Mouse (Mus musculus): Measurements from ENCODE around the gene Gm3625. TPM values are rescaled to one million over a fixed set of nuclear protein-coding genes. Genes with fewer than 3 reads are reported as not detected.
A peak's percentile ranks its signal among the peaks of the same experiment; 100 is the strongest.

Gm3625 gene
- not detected in 2 replicates for polyA plus RNA-seq (2015; fragmentation: Nextera tagmentation; extraction: Ambion mirVana)

- WGBS = 0% methylated on average over 43 of the region's 49 CpGs
- H3K9me3 ChIP-seq (replicated peaks; ENCODE audit: control insufficient read depth, low read length) = no peaks in the 10 kb centered on the region
- H3K36me3 ChIP-seq (ENCODE audit: control insufficient read depth, insufficient read depth) = no peaks in the 10 kb centered on the region
- peaks cover 12% of the 10 kb centered on the region for H3K4me1 ChIP-seq (ENCODE audit: control insufficient read depth, insufficient read depth, low read length)
- peak within 1 kb of the TSS; percentile 95 for H3K9ac ChIP-seq (ENCODE audit: low read length)
- peak; percentile 89 for ATAC-seq (replicated peaks; ENCODE audit: extremely low read depth, insufficient read depth, low FRiP score)
- peak within 1 kb of the TSS; percentile 86 for H3K4me2 ChIP-seq (ENCODE audit: low read depth, low read length)
- H3K27me3 ChIP-seq (ENCODE audit: control insufficient read depth, insufficient read depth, low read length) = no peaks in the 10 kb centered on the region
- H3K4me3 ChIP-seq (ENCODE audit: low read length) = peak within 1 kb of the TSS; percentile 88
- H3K27ac ChIP-seq (ENCODE audit: low read length) = peak within 1 kb of the TSS; percentile 92
Measured at GRCm38 (mm10) chr12:4592541-4593165, at the start of gene Gm3625, which contains the start of gene Itsn2. Gene Gm3625 (minus strand): TSS chr12:4592927. Gene Itsn2 (plus strand): TSS chr12:4592638.

GRCm38 (mm10) chr12:4640737-4641136, 48.0 kb upstream of the Gm3625 start:
- ATAC-seq (replicated peaks; ENCODE audit: extremely low read depth, insufficient read depth, low FRiP score) = no peak
- Histone ChIP-seq H3K4me1 (ENCODE audit: control insufficient read depth, insufficient read depth, low read length) (no peaks in the 10 kb centered on the region), H3K27ac (ENCODE audit: low read length) (no peak overlapping the region), H3K9me3 (replicated peaks; ENCODE audit: control insufficient read depth, low read length) (no peaks in the 10 kb centered on the region), H3K4me3 (ENCODE audit: low read length) (no peak overlapping the region), H3K9ac (ENCODE audit: low read length) (no peak overlapping the region), H3K36me3 (ENCODE audit: control insufficient read depth, insufficient read depth) (peaks cover 44% of the 10 kb centered on the region), H3K27me3 (ENCODE audit: control insufficient read depth, insufficient read depth, low read length) (no peaks in the 10 kb centered on the region), H3K4me2 (ENCODE audit: low read depth, low read length) (no peak overlapping the region)
- 62% methylated on average over 1 of the region's 1 CpGs for WGBS

- Histone ChIP-seq H3K4me1 (ENCODE audit: control insufficient read depth, insufficient read depth, low read length) (no peaks in the 10 kb centered on the region), H3K4me3 (ENCODE audit: low read length) (no peak overlapping the region), H3K4me2 (ENCODE audit: low read depth, low read length) (no peak overlapping the region), H3K9ac (ENCODE audit: low read length) (no peak overlapping the region), H3K27me3 (ENCODE audit: control insufficient read depth, insufficient read depth, low read length) (no peaks in the 10 kb centered on the region), H3K9me3 (replicated peaks; ENCODE audit: control insufficient read depth, low read length) (no peaks in the 10 kb centered on the region), H3K27ac (ENCODE audit: low read length) (no peak overlapping the region), H3K36me3 (ENCODE audit: control insufficient read depth, insufficient read depth) (peaks cover 49% of the 10 kb centered on the region)
- 93% methylated on average over 1 of the region's 1 CpGs for WGBS
- no peak for ATAC-seq (replicated peaks; ENCODE audit: extremely low read depth, insufficient read depth, low FRiP score)
Measured at GRCm38 (mm10) chr12:4638438-4638837, 45.7 kb upstream of the Gm3625 start.

GRCm38 (mm10) chr12:4632957-4633356, 40.2 kb upstream of the Gm3625 start:
- Histone ChIP-seq H3K4me3 (ENCODE audit: low read length) (no peak overlapping the region), H3K27ac (ENCODE audit: low read length) (no peak overlapping the region), H3K4me1 (ENCODE audit: control insufficient read depth, insufficient read depth, low read length) (no peaks in the 10 kb centered on the region), H3K9ac (ENCODE audit: low read length) (no peak overlapping the region), H3K9me3 (replicated peaks; ENCODE audit: control insufficient read depth, low read length) (no peaks in the 10 kb centered on the region), H3K27me3 (ENCODE audit: control insufficient read depth, insufficient read depth, low read length) (no peaks in the 10 kb centered on the region), H3K4me2 (ENCODE audit: low read depth, low read length) (no peak overlapping the region), H3K36me3 (ENCODE audit: control insufficient read depth, insufficient read depth) (peaks cover 54% of the 10 kb centered on the region)
- WGBS = 81% methylated on average over 8 of the region's 8 CpGs
- no peak for ATAC-seq (replicated peaks; ENCODE audit: extremely low read depth, insufficient read depth, low FRiP score)

- H3K27ac ChIP-seq (ENCODE audit: low read length) = no peak overlapping the region
- no peak for ATAC-seq (replicated peaks; ENCODE audit: extremely low read depth, insufficient read depth, low FRiP score)
- H3K4me2 ChIP-seq (ENCODE audit: low read depth, low read length) = no peak overlapping the region
- no peaks in the 10 kb centered on the region for H3K27me3 ChIP-seq (ENCODE audit: control insufficient read depth, insufficient read depth, low read length)
- no peak overlapping the region for H3K9ac ChIP-seq (ENCODE audit: low read length)
- H3K4me1 ChIP-seq (ENCODE audit: control insufficient read depth, insufficient read depth, low read length) = no peaks in the 10 kb centered on the region
- H3K4me3 ChIP-seq (ENCODE audit: low read length) = no peak overlapping the region
- H3K9me3 ChIP-seq (replicated peaks; ENCODE audit: control insufficient read depth, low read length) = no peaks in the 10 kb centered on the region
- peaks cover 9% of the 10 kb centered on the region for H3K36me3 ChIP-seq (ENCODE audit: control insufficient read depth, insufficient read depth)
- 54% methylated on average over 1 of the region's 1 CpGs for WGBS
Measured at GRCm38 (mm10) chr12:4624201-4624600, 31.5 kb upstream of the Gm3625 start.

- H3K36me3 ChIP-seq (ENCODE audit: control insufficient read depth, insufficient read depth) = no peaks in the 10 kb centered on the region
- no peak overlapping the region for H3K27ac ChIP-seq (ENCODE audit: low read length)
- no peak overlapping the region for H3K4me2 ChIP-seq (ENCODE audit: low read depth, low read length)
- H3K9ac ChIP-seq (ENCODE audit: low read length) = no peak overlapping the region
- H3K9me3 ChIP-seq (replicated peaks; ENCODE audit: control insufficient read depth, low read length) = no peaks in the 10 kb centered on the region
- no peaks in the 10 kb centered on the region for H3K27me3 ChIP-seq (ENCODE audit: control insufficient read depth, insufficient read depth, low read length)
- ATAC-seq (replicated peaks; ENCODE audit: extremely low read depth, insufficient read depth, low FRiP score) = no peak
- 52% methylated on average over 2 of the region's 2 CpGs for WGBS
- no peak overlapping the region for H3K4me3 ChIP-seq (ENCODE audit: low read length)
- no peaks in the 10 kb centered on the region for H3K4me1 ChIP-seq (ENCODE audit: control insufficient read depth, insufficient read depth, low read length)
Measured at GRCm38 (mm10) chr12:4614722-4615121, 22.0 kb upstream of the Gm3625 start.

GRCm38 (mm10) chr12:4606625-4607024, 13.9 kb upstream of the Gm3625 start:
- no peaks in the 10 kb centered on the region for H3K36me3 ChIP-seq (ENCODE audit: control insufficient read depth, insufficient read depth)
- ATAC-seq (replicated peaks; ENCODE audit: extremely low read depth, insufficient read depth, low FRiP score) = no peak
- no peak overlapping the region for H3K27ac ChIP-seq (ENCODE audit: low read length)
- WGBS = 36% methylated on average over 3 of the region's 3 CpGs
- no peaks in the 10 kb centered on the region for H3K9me3 ChIP-seq (replicated peaks; ENCODE audit: control insufficient read depth, low read length)
- no peak overlapping the region for H3K4me3 ChIP-seq (ENCODE audit: low read length)
- peaks cover 9% of the 10 kb centered on the region for H3K4me1 ChIP-seq (ENCODE audit: control insufficient read depth, insufficient read depth, low read length)
- no peak overlapping the region for H3K9ac ChIP-seq (ENCODE audit: low read length)
- no peak overlapping the region for H3K4me2 ChIP-seq (ENCODE audit: low read depth, low read length)
- H3K27me3 ChIP-seq (ENCODE audit: control insufficient read depth, insufficient read depth, low read length) = no peaks in the 10 kb centered on the region

- Histone ChIP-seq H3K27me3 (ENCODE audit: control insufficient read depth, insufficient read depth, low read length) (no peaks in the 10 kb centered on the region), H3K9me3 (replicated peaks; ENCODE audit: control insufficient read depth, low read length) (no peaks in the 10 kb centered on the region), H3K4me1 (ENCODE audit: control insufficient read depth, insufficient read depth, low read length) (peaks cover 13% of the 10 kb centered on the region), H3K4me2 (ENCODE audit: low read depth, low read length) (no peak overlapping the region), H3K4me3 (ENCODE audit: low read length) (no peak overlapping the region), H3K27ac (ENCODE audit: low read length) (no peak overlapping the region), H3K36me3 (ENCODE audit: control insufficient read depth, insufficient read depth) (no peaks in the 10 kb centered on the region), H3K9ac (ENCODE audit: low read length) (no peak overlapping the region)
- 78% methylated on average over 4 of the region's 4 CpGs for WGBS
- ATAC-seq (replicated peaks; ENCODE audit: extremely low read depth, insufficient read depth, low FRiP score) = no peak
Measured at GRCm38 (mm10) chr12:4599713-4600112, 7.0 kb upstream of the Gm3625 start.

- Histone ChIP-seq H3K4me1 (ENCODE audit: control insufficient read depth, insufficient read depth, low read length) (peaks cover 17% of the 10 kb centered on the region), H3K27ac (ENCODE audit: low read length) (no peak overlapping the region), H3K9me3 (replicated peaks; ENCODE audit: control insufficient read depth, low read length) (no peaks in the 10 kb centered on the region), H3K4me3 (ENCODE audit: low read length) (no peak overlapping the region), H3K4me2 (ENCODE audit: low read depth, low read length) (no peak overlapping the region), H3K27me3 (ENCODE audit: control insufficient read depth, insufficient read depth, low read length) (no peaks in the 10 kb centered on the region), H3K36me3 (ENCODE audit: control insufficient read depth, insufficient read depth) (no peaks in the 10 kb centered on the region), H3K9ac (ENCODE audit: low read length) (no peak overlapping the region)
- ATAC-seq (replicated peaks; ENCODE audit: extremely low read depth, insufficient read depth, low FRiP score) = no peak
- WGBS = 62% methylated on average over 8 of the region's 8 CpGs
Measured at GRCm38 (mm10) chr12:4598666-4599428, 6.1 kb upstream of the Gm3625 start.

Data from heart, embryonic 16.5 days (tissue).